Mouse (Mus musculus): Measurements from ENCODE around the gene Cacna1a. TPM values are rescaled to one million over a fixed set of nuclear protein-coding genes. Genes with fewer than 3 reads are reported as not detected.

Cacna1a gene
- polyA plus RNA-seq, 1 experiment from 2014 or later: 3.3 TPM

DNA sequence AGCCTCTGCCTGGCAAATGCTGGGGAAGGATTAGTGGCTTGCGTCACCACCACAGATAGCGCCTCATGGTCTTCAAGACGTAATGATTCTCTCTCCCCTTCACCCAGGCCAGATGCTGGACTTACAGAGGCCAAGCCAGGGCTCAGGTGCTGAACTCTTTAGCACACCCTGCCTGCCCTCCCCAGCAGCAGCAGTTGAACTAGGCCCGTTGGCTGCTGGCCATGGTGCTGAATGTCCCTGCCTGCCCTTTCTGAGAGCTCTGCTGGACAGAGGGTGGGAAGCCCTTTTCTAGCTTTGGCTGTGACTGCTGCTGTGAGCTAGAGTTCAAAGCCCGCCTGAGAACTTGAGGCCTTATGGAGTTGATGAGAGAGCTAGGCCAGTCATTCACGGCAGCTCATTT lies 66.3 kb downstream of the Cacna1a start:
- no peak overlapping the region for H3K4me3 ChIP-seq (replicated peaks)
- no peaks in the 10 kb centered on the region for H3K27me3 ChIP-seq (replicated peaks)
- no peaks in the 10 kb centered on the region for H3K9me3 ChIP-seq
- 28% methylated on average over 6 of the region's 6 CpGs for WGBS
- no peak overlapping the region for H3K4me2 ChIP-seq (replicated peaks)
- no peak overlapping the region for H3K9ac ChIP-seq
- H3K27ac ChIP-seq: no peak overlapping the region
- H3K4me1 ChIP-seq (replicated peaks): no peaks in the 10 kb centered on the region
- no peaks in the 10 kb centered on the region for H3K36me3 ChIP-seq
- ATAC-seq: no peak

DNA sequence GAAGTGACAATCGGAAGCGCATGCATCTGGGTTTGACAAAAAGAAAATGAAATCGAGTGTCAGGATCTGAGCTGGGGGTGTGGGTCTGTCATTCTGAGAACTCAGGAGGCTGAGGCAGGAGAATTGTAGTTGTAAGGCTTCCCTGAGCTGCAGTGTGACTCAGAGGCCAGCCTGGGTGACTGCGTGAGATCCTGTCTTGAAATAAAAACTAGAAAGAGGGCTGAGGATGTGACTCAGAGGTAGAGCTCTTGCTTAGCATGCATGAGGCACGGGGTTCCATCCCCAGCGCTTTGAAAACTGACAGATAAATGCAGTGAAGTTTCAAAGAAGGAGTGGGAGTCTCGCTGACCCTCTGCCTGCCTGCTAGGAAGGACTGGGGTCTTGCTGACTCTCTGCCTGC lies 70.6 kb downstream of the Cacna1a start:
- no peaks in the 10 kb centered on the region for H3K9me3 ChIP-seq
- H3K4me1 ChIP-seq (replicated peaks): no peaks in the 10 kb centered on the region
- WGBS: 67% methylated on average over 7 of the region's 7 CpGs
- H3K27ac ChIP-seq: no peak overlapping the region
- H3K9ac ChIP-seq: no peak overlapping the region
- H3K36me3 ChIP-seq: no peaks in the 10 kb centered on the region
- no peak overlapping the region for H3K4me3 ChIP-seq (replicated peaks)
- H3K27me3 ChIP-seq (replicated peaks): no peaks in the 10 kb centered on the region
- H3K4me2 ChIP-seq (replicated peaks): no peak overlapping the region
- no peak for ATAC-seq

DNA sequence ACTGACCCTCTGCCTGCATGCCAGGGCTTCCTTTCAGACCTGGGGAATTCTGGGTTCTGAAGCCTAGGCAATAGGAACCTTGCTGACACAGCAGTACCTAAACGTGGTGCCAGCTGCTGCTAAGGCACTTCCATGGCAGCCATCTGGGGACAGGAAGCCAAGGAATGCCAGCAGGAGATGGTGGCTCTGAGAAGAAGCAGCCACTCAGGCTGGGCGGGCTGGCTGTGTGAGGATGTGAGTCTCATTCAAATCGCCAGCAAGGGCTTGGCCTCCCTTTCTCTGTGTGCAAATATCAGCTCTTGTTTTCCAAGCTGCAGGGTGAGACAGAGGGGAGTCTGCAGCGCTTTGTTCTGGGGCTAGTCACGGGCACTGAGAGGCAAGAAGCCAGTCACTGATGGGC lies 71.0 kb downstream of the Cacna1a start:
- Histone ChIP-seq H3K9ac (no peak overlapping the region), H3K36me3 (no peaks in the 10 kb centered on the region), H3K4me2 (replicated peaks) (no peak overlapping the region), H3K4me3 (replicated peaks) (no peak overlapping the region), H3K9me3 (no peaks in the 10 kb centered on the region), H3K27me3 (replicated peaks) (no peaks in the 10 kb centered on the region), H3K27ac (no peak overlapping the region), H3K4me1 (replicated peaks) (no peaks in the 10 kb centered on the region)
- no peak for ATAC-seq
- 33% methylated on average over 5 of the region's 5 CpGs for WGBS

DNA sequence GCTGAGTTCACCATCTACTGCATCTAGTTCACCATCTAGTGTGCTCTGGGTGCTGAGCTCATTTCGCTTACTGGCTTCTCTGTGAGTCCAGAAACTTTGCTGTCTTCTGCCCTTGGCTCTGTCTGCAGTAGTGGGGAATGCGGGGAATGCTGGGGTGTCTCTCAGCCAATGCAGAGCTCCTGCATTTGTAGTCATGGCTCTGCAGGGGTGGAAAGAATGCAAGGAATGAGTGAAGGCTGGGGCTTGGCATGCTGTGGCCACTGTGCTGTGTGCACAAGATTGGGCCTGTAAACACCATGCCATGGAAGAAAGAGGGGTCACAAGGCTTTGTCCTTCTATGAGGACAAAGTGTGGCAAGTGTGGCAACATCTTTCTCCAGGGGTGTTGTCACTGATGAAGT lies 72.5 kb downstream of the Cacna1a start:
- Histone ChIP-seq H3K4me3 (replicated peaks) (no peak overlapping the region), H3K4me2 (replicated peaks) (no peak overlapping the region), H3K27me3 (replicated peaks) (no peaks in the 10 kb centered on the region), H3K36me3 (no peaks in the 10 kb centered on the region), H3K27ac (no peak overlapping the region), H3K9ac (no peak overlapping the region), H3K9me3 (no peaks in the 10 kb centered on the region), H3K4me1 (replicated peaks) (no peaks in the 10 kb centered on the region)
- no peak for ATAC-seq
- WGBS: 42% methylated on average over 2 of the region's 2 CpGs

DNA sequence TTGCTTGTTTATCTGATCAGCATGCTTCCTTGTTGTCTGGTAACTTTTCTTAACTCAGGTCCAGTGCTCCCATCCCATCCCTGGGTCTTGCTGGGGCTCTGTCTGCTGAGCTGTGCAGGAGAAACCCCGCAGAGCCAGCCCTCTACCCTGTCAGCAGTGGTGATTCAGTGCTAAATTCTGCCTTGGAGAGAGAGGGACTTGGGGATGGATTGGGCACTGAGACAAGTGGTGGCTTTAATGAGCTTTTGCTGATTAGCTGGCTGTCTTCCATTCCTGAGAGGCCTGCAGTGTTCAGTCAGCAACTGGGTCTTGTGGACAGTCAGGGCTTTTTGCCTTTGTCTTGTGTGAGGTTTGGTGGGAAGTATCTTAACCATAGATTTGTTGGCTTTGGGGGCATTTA lies 78.7 kb downstream of the Cacna1a start:
- no peaks in the 10 kb centered on the region for H3K27me3 ChIP-seq (replicated peaks)
- H3K4me3 ChIP-seq (replicated peaks): no peak overlapping the region
- no peaks in the 10 kb centered on the region for H3K9me3 ChIP-seq
- no peaks in the 10 kb centered on the region for H3K4me1 ChIP-seq (replicated peaks)
- no peaks in the 10 kb centered on the region for H3K36me3 ChIP-seq
- no peak for ATAC-seq
- 72% methylated on average over 1 of the region's 1 CpGs for WGBS
- H3K27ac ChIP-seq: no peak overlapping the region
- no peak overlapping the region for H3K9ac ChIP-seq
- no peak overlapping the region for H3K4me2 ChIP-seq (replicated peaks)

DNA sequence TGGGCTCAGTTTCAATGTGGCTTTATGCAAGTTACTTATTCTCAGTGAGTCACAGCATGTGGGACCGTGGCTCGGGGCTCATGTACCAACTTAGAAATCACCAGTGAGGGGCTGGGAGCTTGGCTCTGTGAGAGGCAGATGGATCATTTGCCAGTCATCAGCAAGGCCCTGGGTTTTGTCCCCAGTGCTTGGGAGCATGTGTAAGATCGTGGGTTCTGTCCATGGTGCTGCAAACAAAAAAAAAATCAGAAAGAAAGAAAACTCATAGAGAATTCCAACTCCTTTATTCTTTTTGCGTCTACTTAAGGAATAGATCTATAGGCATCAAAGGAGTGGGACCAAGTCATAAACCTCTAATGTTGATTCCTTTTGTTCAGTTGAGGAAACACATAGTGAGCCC lies 80.8 kb downstream of the Cacna1a start:
- Histone ChIP-seq H3K27me3 (replicated peaks) (no peaks in the 10 kb centered on the region), H3K27ac (no peak overlapping the region), H3K4me2 (replicated peaks) (no peak overlapping the region), H3K9ac (no peak overlapping the region), H3K9me3 (no peaks in the 10 kb centered on the region), H3K4me1 (replicated peaks) (no peaks in the 10 kb centered on the region), H3K36me3 (no peaks in the 10 kb centered on the region), H3K4me3 (replicated peaks) (no peak overlapping the region)
- 78% methylated on average over 4 of the region's 4 CpGs for WGBS
- no peak for ATAC-seq

DNA sequence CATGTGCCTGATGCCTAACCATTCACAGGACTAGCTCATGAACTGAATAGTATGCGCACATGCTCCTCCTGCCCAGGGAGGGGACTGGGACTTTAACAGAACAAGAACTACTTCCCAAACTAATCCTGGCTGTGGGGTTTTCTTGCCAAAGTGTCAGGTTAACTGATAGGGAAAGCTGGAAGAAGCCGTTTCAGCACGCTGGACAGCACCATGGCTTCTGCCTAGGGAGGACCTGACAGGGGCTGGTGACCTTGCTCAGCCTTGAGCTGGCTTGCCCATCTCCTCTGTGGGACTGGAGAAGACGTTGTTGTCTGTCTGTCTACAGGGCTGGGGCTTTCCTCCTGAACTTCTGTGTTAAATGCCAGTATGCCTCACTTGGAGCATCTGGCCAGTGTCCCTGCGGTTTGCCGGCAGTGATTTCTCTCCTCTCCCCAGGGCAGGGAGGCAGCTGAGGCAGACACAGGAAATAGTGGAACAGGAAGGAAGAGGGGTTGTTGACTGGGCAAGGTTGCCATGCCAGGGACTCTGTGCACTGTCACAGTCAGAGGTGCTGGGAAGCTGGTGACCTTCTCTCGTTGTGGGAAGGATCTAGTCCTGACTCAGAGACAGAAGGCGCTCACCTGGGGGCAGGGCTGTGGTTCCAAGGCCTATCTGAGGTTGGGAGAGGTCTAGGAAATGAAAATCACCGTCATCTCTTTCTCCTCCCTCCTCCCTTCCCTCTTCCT lies 83.2 kb downstream of the Cacna1a start:
- Histone ChIP-seq H3K9me3 (no peaks in the 10 kb centered on the region), H3K27me3 (replicated peaks) (no peaks in the 10 kb centered on the region), H3K36me3 (no peaks in the 10 kb centered on the region), H3K4me1 (replicated peaks) (no peaks in the 10 kb centered on the region), H3K4me3 (replicated peaks) (no peak overlapping the region), H3K27ac (no peak overlapping the region), H3K4me2 (replicated peaks) (no peak overlapping the region), H3K9ac (no peak overlapping the region)
- ATAC-seq: no peak
- WGBS: 50% methylated on average over 9 of the region's 9 CpGs

DNA sequence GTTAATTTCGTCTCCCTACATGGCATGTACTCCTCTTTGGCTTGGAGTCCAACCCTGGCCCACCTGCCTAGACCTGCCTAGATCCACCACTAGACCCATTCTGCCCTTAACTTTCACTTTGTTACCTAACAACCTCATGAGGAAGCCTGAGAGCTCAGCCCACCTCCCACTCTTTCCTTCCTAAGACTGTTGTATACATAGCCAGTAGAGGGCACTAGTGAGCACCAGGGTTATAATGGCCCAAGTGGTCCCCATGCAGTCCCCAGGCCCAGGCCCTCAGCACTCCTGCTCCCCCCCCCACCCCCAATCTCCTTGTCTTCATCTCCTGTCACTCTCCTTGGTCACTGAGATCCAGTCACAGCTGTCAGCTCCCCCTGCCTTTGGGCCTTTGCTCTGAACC lies 86.2 kb downstream of the Cacna1a start:
- Histone ChIP-seq H3K9ac (no peak overlapping the region), H3K4me2 (replicated peaks) (no peak overlapping the region), H3K36me3 (no peaks in the 10 kb centered on the region), H3K9me3 (no peaks in the 10 kb centered on the region), H3K27ac (no peak overlapping the region), H3K27me3 (replicated peaks) (no peaks in the 10 kb centered on the region), H3K4me3 (replicated peaks) (no peak overlapping the region), H3K4me1 (replicated peaks) (no peaks in the 10 kb centered on the region)
- 82% methylated on average over 1 of the region's 1 CpGs for WGBS
- ATAC-seq: no peak

DNA sequence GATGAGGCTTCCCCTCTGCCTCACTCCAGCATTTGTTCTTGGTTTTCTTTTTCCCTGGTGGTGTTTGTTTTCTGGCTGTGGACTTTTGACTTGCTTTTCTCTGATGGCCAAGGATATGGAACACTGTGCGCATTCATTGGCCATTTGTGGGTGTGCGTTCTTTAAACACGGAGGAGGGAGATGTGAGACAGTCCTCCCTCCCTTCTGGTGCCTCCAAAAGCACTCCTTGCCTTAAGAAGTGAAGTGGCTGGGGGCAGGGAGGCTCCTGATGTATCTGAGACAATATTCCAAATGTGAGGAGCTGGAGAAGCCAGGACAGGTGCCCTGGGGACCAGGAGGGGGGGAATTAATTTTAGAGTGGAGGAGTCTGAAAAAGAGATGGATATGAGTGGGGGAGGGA lies 89.1 kb downstream of the Cacna1a start:
- ATAC-seq: no peak
- H3K27me3 ChIP-seq (replicated peaks): no peaks in the 10 kb centered on the region

DNA sequence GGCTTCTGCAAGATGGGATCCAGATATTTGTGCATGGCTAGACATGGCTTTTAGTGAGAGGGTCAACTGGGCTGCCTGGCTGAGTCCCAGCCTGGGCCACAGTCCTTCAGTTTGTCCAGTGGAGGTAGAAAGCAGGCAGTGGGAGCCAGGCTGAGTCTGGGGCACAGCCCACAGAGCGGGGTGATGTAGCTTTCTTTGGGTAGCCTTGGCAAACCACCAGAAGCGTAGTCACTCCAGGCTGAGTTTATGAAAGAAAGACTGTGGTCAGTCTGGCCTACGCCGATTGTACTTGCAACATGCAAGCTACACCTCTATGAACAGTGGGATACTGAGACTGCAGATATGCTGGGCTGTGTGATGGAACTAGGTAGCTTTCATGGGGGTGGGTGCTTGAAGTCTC lies 94.8 kb downstream of the Cacna1a start:
- Histone ChIP-seq H3K36me3 (no peaks in the 10 kb centered on the region), H3K27ac (no peak overlapping the region), H3K27me3 (replicated peaks) (no peaks in the 10 kb centered on the region), H3K4me2 (replicated peaks) (no peak overlapping the region), H3K4me1 (replicated peaks) (no peaks in the 10 kb centered on the region), H3K9ac (no peak overlapping the region), H3K4me3 (replicated peaks) (no peak overlapping the region), H3K9me3 (no peaks in the 10 kb centered on the region)
- no peak for ATAC-seq
- 93% methylated on average over 4 of the region's 4 CpGs for WGBS

More for the DNA sequence above, 89.1 kb downstream of the Cacna1a start:
- WGBS: 85% methylated on average over 3 of the region's 3 CpGs
- no peak overlapping the region for H3K4me2 ChIP-seq (replicated peaks)
- H3K9me3 ChIP-seq: no peaks in the 10 kb centered on the region
- H3K4me1 ChIP-seq (replicated peaks): no peaks in the 10 kb centered on the region
- H3K9ac ChIP-seq: no peak overlapping the region
- no peak overlapping the region for H3K27ac ChIP-seq
- H3K4me3 ChIP-seq (replicated peaks): no peak overlapping the region
- no peaks in the 10 kb centered on the region for H3K36me3 ChIP-seq

DNA sequence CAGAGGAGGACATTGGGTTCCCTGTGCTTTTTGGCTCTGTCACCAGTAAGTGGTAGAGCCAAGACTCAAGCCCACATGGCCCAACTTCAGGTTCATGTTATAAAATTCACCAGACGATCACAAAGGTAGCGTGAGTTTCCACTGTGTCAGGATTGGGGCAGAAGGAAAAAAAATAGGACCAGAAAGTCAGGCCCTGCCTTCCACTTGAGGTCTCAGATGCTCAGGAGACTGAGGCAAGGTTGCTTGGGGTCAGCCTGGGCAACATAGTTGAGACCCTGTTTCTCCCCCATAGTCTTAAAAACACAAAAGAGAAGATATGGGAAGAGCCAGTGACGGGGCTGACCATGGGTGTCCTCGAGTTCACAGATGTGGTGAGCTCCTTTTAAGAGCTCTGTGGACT lies 97.1 kb downstream of the Cacna1a start:
- Histone ChIP-seq H3K36me3 (no peaks in the 10 kb centered on the region), H3K27me3 (replicated peaks) (no peaks in the 10 kb centered on the region), H3K27ac (no peak overlapping the region), H3K9ac (no peak overlapping the region), H3K4me1 (replicated peaks) (no peaks in the 10 kb centered on the region), H3K4me3 (replicated peaks) (no peak overlapping the region), H3K4me2 (replicated peaks) (no peak overlapping the region), H3K9me3 (no peaks in the 10 kb centered on the region)
- WGBS: 73% methylated on average over 4 of the region's 4 CpGs
- ATAC-seq: no peak

DNA sequence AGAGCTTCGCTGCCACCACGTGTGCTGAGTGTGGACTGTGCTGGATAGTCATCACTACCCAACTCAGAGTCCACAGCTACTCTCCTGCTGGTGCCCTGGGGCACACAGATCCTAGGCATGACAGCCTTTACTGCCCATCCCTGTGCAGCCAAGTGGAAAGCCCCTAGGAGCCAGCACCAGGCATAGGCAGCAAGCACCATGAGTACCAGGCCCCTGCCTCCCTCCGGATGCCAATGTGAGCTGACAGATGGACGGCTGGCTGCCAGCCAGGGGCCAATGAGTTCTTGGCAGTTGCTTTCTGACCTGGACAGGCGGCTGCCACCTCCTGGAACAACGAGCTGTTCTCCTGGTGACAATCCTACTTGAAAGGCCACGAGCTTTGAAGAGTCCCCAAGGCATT lies 97.6 kb downstream of the Cacna1a start:
- Histone ChIP-seq H3K4me3 (replicated peaks) (no peak overlapping the region), H3K27ac (no peak overlapping the region), H3K36me3 (no peaks in the 10 kb centered on the region), H3K27me3 (replicated peaks) (no peaks in the 10 kb centered on the region), H3K4me1 (replicated peaks) (no peaks in the 10 kb centered on the region), H3K9ac (no peak overlapping the region), H3K9me3 (no peaks in the 10 kb centered on the region), H3K4me2 (replicated peaks) (no peak overlapping the region)
- no peak for ATAC-seq
- WGBS: 75% methylated on average over 7 of the region's 7 CpGs

DNA sequence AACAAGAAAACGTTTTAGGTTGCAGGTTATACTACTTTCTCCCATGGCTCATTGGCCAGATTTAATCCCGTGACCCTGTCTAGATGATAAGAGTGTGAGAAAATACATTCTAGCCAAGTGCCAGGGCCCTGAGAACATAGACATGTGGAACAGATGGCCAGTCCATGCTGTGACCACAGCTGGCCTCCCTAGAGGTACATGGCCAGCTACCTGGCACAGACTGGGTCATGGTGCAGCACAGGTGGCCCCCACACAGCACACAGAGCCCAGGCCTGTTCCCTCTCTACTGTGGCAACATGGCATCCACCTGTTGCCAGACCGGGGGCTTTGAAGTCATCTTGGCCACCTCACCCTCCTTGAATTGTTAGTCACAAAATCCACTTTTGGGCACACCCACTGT lies 101.0 kb downstream of the Cacna1a start:
- Histone ChIP-seq H3K4me3 (replicated peaks) (no peak overlapping the region), H3K27ac (no peak overlapping the region), H3K9me3 (no peaks in the 10 kb centered on the region), H3K27me3 (replicated peaks) (no peaks in the 10 kb centered on the region), H3K4me1 (replicated peaks) (no peaks in the 10 kb centered on the region), H3K9ac (no peak overlapping the region), H3K4me2 (replicated peaks) (no peak overlapping the region), H3K36me3 (no peaks in the 10 kb centered on the region)
- 70% methylated on average over 3 of the region's 3 CpGs for WGBS
- ATAC-seq: no peak
